Mouse (Mus musculus): ENCODE measurements at regions not wholly inside any gene's neighbourhood (a gene's known extent, or its start where the extent isn't known, plus 50 kb on each side); places are given as distances from the start of the nearest gene placed in this dataset.

DNA sequence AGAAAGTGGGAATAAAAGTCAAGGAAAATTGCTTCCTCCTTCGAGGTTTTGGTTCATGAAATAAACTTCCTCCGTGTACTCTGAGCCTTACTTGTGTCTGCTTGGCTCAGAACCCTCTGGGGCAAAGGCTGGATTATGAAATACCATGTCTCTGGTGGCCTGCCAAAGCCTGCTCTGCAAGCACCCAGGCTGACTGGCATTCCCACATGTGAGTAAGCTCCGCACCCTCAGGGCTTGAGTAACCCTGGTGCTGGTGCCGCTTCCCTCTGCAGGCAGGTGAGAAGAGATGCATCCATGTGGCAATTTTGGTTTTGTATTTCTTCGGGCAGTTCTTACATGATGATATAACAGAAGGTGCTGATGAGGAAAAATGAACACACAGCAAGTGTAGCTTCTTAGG, 66.0 kb downstream of the Nr2f2 start:
- TF ChIP-seq POLR2A (IDR thresholded peaks at IDR 0.05; ENCODE audit: extremely low read depth, insufficient read depth, low read length) (no peak), CTCF (IDR thresholded peaks at IDR 0.05; ENCODE audit: extremely low read depth, insufficient read depth, low read length) (no peak)

All from cortical plate, adult 2 months (tissue).